Mouse (Mus musculus) subcutaneous adipose tissue, adult 2 months (tissue): ENCODE results near the gene Mrpl17. TPM values are rescaled to one million over a fixed set of nuclear protein-coding genes. Genes with fewer than 3 reads are reported as not detected.

ENCODE experiments used
- polyA plus RNA-seq: library from polyadenylated mRNA; depleted of rRNA; stranded (reverse); fragments of >200 nt; gene quantifications from 2 replicates; pipeline ENCODE4 v1.2.3, GENCODE M21; 2012; ENCODE audit warnings: low replicate concordance; rRNA removed

The Mrpl17 gene
- 331 and 380 TPM in 2 replicates for polyA plus RNA-seq

GRCm38 (mm10) chr7:105810877-105811489, at the start of gene Mrpl17:
Gene Mrpl17 (minus strand): TSS chr7:105811099.

DNA sequence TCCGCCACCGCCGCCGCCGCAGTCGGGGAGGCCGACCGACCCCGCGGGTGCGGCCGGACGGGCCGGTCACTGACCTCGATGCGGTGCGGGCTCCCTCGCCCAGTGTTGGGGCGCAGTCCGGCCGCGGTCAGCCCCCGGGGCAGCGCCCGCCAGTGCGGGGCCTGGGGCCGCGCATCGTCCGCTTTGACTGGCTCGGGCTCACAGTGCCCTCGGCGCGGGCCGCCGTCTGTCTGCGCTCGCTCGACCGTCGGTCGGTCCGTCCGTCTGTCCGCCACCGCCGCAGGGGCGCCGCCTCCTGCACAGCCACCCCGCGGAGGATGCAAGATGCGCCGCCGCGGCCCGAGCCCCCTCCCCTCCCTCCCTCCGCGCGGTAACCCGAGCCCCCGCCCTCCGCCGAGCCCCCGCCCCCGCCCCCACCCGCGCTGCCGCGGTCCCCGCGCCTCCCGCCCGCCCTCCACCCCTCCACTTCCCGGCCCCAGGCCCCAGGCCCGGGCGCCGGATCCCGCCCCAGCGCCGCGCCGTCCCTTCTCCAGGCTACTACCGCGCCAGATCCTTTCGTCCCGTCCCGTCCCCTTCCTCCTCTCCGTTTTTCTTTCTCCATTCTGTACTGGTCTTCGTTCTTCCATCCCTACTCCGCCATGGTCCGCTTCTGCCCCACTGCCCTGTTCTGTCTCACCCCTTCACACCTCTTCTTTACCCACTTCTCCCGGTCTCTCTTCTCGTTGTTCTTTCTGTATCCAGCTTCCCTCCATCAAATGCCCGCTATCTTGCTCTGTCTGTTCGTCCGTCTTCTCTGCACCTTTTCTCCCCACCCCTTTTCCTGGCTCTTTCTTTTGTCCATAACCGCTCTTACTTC, 23.4 kb downstream of the Mrpl17 start, which contains the start of gene Dchs1:
TSS of gene Dchs1 (minus strand) at position 370 of the 856 bp plus-strand sequence.

Other genes with a start within 250 kb of the Mrpl17 start
- 23.1 and 46.3 TPM in 2 replicates for gene Apbb1, start 229.4 kb downstream of the Mrpl17 start, polyA plus RNA-seq
- 1.4 and 2.3 TPM in 2 replicates for gene Hpx, start 211.0 kb downstream of the Mrpl17 start, polyA plus RNA-seq
- 69.2 and 93.7 TPM in 2 replicates for gene Trim3, start 177.5 kb downstream of the Mrpl17 start, polyA plus RNA-seq
- 154 and 177 TPM in 2 replicates for gene Timm10b, start 171.0 kb downstream of the Mrpl17 start, polyA plus RNA-seq
- gene Arfip2, start 170.7 kb downstream of the Mrpl17 start, polyA plus RNA-seq: 68.0 and 108 TPM in 2 replicates
- gene Gm45799, start 170.5 kb downstream of the Mrpl17 start, polyA plus RNA-seq: 195 and 229 TPM in 2 replicates
- gene Dnhd1, start 160.3 kb downstream of the Mrpl17 start, polyA plus RNA-seq: 5.2 and 6.3 TPM in 2 replicates
- gene Ilk, start 74.5 kb downstream of the Mrpl17 start, polyA plus RNA-seq: 295 and 396 TPM in 2 replicates
- gene Rrp8, start 73.7 kb downstream of the Mrpl17 start, polyA plus RNA-seq: 7.1 and 17.7 TPM in 2 replicates
- 340 and 367 TPM in 2 replicates for gene Taf10, start 66.7 kb downstream of the Mrpl17 start, polyA plus RNA-seq
- gene Tpp1, start 58.9 kb downstream of the Mrpl17 start, polyA plus RNA-seq: 195 and 230 TPM in 2 replicates
- gene Dchs1, start 23.4 kb downstream of the Mrpl17 start, polyA plus RNA-seq: 10.7 and 45.1 TPM in 2 replicates
- 4.5 and 10.3 TPM in 2 replicates for gene Gm4070, start 142.9 kb upstream of the Mrpl17 start, polyA plus RNA-seq